Mouse (Mus musculus): ENCODE data around the gene Srpx. TPM values are rescaled to one million over a fixed set of nuclear protein-coding genes. Genes with fewer than 3 reads are reported as not detected.

Gene Srpx
- polyA plus RNA-seq, 1 experiment, result not detected

DNA sequence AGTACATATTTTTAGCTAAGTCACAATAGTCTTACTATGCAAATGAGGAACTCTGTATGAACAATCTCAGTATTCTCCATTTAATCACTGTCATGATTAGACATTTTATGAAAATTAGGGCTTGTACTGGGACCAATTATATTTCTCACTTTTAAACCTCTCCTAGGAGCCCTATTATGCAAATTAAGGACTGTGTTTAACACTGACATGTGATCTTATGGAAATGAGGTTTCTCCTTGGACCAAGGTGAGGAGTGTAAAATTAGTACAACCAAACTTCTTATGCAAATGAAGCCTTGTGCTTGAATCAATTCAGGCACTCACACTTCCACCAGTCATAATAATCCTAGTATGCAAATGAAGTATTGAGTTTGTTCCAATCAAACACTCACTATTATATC lies 107.3 kb downstream of the Srpx start:
- TF ChIP-seq CEBPB (IDR thresholded peaks at IDR 0.05; ENCODE audit: low read depth), result no peak
- no peak for TF ChIP-seq FOSL1 (IDR thresholded peaks at IDR 0.05; ENCODE audit: insufficient read depth, low read length, poor library complexity, severe bottlenecking)
- H3K36me3 ChIP-seq (ENCODE audit: control insufficient read depth, insufficient read depth), result no peaks in the 10 kb centered on the region
- H3K79me3 ChIP-seq (ENCODE audit: low read depth), result no peaks in the 10 kb centered on the region
- H3ac ChIP-seq (ENCODE audit: control insufficient read depth, insufficient read length, low read depth), result no peak overlapping the region
- no peak overlapping the region for H3K4me3 ChIP-seq (ENCODE audit: insufficient read depth, poor library complexity, severe bottlenecking)
- no peaks in the 10 kb centered on the region for H3K79me2 ChIP-seq (ENCODE audit: control insufficient read depth, insufficient read depth)
- H3K27me3 ChIP-seq (ENCODE audit: control insufficient read depth, insufficient read depth, insufficient read length), result no peaks in the 10 kb centered on the region

DNA sequence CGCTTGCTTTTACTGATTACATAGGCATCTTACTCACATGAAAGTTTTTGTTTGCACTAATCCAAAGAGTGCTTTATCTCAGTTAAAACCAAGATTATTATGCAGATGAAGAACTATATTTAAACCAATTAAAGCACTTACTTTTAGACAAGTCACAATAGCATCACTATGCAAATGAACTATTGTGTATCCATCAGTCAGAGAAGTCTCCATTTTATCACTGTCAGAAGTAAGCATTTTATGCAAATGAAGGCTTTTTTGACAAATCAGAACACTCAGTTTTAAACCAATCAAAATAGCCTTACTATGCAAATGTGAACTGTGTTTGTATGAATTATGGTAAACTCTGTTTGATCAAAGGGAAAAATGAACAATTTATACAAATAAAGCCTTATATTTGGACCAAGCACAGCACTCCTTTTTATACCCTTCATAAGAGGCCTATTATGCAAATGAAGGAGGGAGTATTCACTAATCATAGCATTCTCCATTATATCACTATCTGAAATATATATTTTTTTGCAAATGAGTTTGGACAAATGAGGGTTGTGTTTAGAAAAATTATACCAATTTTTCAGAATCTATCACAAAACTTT lies 109.7 kb downstream of the Srpx start:
- Histone ChIP-seq H3K27me3 (ENCODE audit: control insufficient read depth, insufficient read depth, insufficient read length) (no peaks in the 10 kb centered on the region), H3K79me3 (ENCODE audit: low read depth) (no peaks in the 10 kb centered on the region), H3K79me2 (ENCODE audit: control insufficient read depth, insufficient read depth) (no peaks in the 10 kb centered on the region), H3K36me3 (ENCODE audit: control insufficient read depth, insufficient read depth) (no peaks in the 10 kb centered on the region), H3K4me3 (ENCODE audit: insufficient read depth, poor library complexity, severe bottlenecking) (no peak overlapping the region), H3ac (ENCODE audit: control insufficient read depth, insufficient read length, low read depth) (no peak overlapping the region)
- TF ChIP-seq FOSL1 (IDR thresholded peaks at IDR 0.05; ENCODE audit: insufficient read depth, low read length, poor library complexity, severe bottlenecking), result no peak
- TF ChIP-seq CTCF (IDR thresholded peaks at IDR 0.05; ENCODE audit: control insufficient read depth, insufficient read depth, insufficient read length), result no peak
- TF ChIP-seq CEBPB (IDR thresholded peaks at IDR 0.05; ENCODE audit: low read depth), result no peak
- TF ChIP-seq USF1 (IDR thresholded peaks at IDR 0.05; ENCODE audit: low read depth), result no peak
- TF ChIP-seq MAX (IDR thresholded peaks at IDR 0.05), result no peak
- TF ChIP-seq MYOG (IDR thresholded peaks at IDR 0.05; ENCODE audit: control insufficient read depth, extremely low read depth, insufficient read length), result no peak
- no peak for TF ChIP-seq MYOD1 (IDR thresholded peaks at IDR 0.05; ENCODE audit: control insufficient read depth, insufficient read length, low read depth)

DNA sequence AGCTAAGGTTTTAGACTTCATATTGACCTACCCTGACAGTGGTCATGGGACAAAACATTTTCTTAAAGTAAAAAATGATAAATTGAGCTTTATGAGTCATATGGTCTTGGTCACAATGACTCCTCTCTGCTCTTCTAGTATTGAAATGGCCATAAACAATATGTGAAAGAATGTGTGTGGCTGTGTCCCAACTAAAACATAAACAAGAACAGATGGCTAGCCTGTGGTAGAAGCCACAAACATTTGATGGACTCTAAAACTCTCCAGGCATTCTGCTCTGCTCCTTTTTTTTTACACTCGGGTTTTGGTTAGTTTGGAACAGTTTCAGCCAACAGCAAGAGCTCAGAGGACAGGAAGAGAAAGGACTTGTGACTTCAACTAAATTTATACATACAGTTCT lies 111.6 kb downstream of the Srpx start:
- H3ac ChIP-seq (ENCODE audit: control insufficient read depth, insufficient read length, low read depth), result no peak overlapping the region
- no peak overlapping the region for H3K4me3 ChIP-seq (ENCODE audit: insufficient read depth, poor library complexity, severe bottlenecking)
- TF ChIP-seq MYOD1 (IDR thresholded peaks at IDR 0.05; ENCODE audit: control insufficient read depth, insufficient read length, low read depth) (peak; percentile 36), FOSL1 (IDR thresholded peaks at IDR 0.05; ENCODE audit: insufficient read depth, low read length, poor library complexity, severe bottlenecking) (peak; percentile 6), CEBPB (IDR thresholded peaks at IDR 0.05; ENCODE audit: low read depth) (no peak)
- no peaks in the 10 kb centered on the region for H3K79me3 ChIP-seq (ENCODE audit: low read depth)
- no peaks in the 10 kb centered on the region for H3K79me2 ChIP-seq (ENCODE audit: control insufficient read depth, insufficient read depth)
- H3K36me3 ChIP-seq (ENCODE audit: control insufficient read depth, insufficient read depth), result no peaks in the 10 kb centered on the region
- H3K27me3 ChIP-seq (ENCODE audit: control insufficient read depth, insufficient read depth, insufficient read length), result no peaks in the 10 kb centered on the region

DNA sequence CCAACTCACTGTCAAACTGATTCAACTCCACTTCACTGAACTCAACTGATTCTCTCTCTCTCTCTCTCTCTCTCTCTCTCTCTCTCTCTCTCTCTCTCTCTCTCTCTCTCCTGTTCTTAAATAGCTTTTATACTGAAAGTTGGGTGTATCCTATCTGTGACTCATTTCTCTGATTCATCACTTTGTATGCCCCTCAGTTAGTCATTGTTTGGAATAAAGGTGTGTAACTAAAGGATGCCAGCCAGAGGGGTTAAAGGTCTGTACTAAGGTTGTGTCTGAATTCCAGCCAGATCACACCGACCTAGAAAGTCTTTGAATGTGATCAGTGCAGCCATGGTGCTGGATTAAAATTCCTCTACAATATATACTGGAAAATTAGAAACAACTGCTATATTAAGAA lies 116.8 kb downstream of the Srpx start:
- H3K4me3 ChIP-seq (ENCODE audit: insufficient read depth, poor library complexity, severe bottlenecking), result no peak overlapping the region
- TF ChIP-seq MAX (IDR thresholded peaks at IDR 0.05) (no peak), FOSL1 (IDR thresholded peaks at IDR 0.05; ENCODE audit: insufficient read depth, low read length, poor library complexity, severe bottlenecking) (no peak), MYOD1 (IDR thresholded peaks at IDR 0.05; ENCODE audit: control insufficient read depth, insufficient read length, low read depth) (no peak), MYOG (IDR thresholded peaks at IDR 0.05; ENCODE audit: control insufficient read depth, extremely low read depth, insufficient read length) (no peak), USF1 (IDR thresholded peaks at IDR 0.05; ENCODE audit: low read depth) (no peak), CEBPB (IDR thresholded peaks at IDR 0.05; ENCODE audit: low read depth) (no peak), CTCF (IDR thresholded peaks at IDR 0.05; ENCODE audit: control insufficient read depth, insufficient read depth, insufficient read length) (no peak)
- no peaks in the 10 kb centered on the region for H3K79me2 ChIP-seq (ENCODE audit: control insufficient read depth, insufficient read depth)

More for the DNA sequence above, 116.8 kb downstream of the Srpx start:
- Histone ChIP-seq H3K27me3 (ENCODE audit: control insufficient read depth, insufficient read depth, insufficient read length) (no peaks in the 10 kb centered on the region), H3ac (ENCODE audit: control insufficient read depth, insufficient read length, low read depth) (no peak overlapping the region), H3K79me3 (ENCODE audit: low read depth) (no peaks in the 10 kb centered on the region), H3K36me3 (ENCODE audit: control insufficient read depth, insufficient read depth) (no peaks in the 10 kb centered on the region)

Other genes with a start within 250 kb of the Srpx start
- 1.7 TPM for gene Sytl5, start 232.1 kb downstream of the Srpx start, polyA plus RNA-seq (2012; fragmentation: generic; extraction: Trizol)
- gene Rpgr, start 99.2 kb upstream of the Srpx start, polyA plus RNA-seq (2012; fragmentation: generic; extraction: Trizol), result 1.2 TPM
- not detected for gene Otc, start 134.6 kb upstream of the Srpx start, polyA plus RNA-seq (2012; fragmentation: generic; extraction: Trizol)